Mouse (Mus musculus): ENCODE measurements around the gene Abca9.

Gene Abca9

DNA sequence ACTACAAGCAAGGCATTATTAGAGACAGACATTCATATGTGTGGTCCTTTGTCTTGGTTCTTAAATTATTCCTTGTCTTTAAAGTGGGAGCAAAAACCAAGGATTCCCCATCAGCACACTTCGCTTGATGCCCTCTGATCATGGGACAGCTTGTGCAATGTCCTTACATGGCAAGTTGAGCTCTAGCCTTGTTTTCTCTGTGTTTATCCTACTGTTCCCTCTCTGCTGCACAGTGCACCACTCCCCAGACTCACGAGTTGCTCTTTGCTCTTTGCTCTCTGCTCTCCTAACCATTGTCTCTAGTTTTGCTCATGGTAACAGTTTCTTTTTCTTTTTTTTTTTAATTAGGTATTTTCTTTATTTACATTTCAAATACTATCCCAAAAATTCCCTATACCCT lies 107.9 kb downstream of the Abca9 start:
- no peak for DNase-seq

GRCm38 (mm10) chr11:110053681-110054080 lies 114.3 kb downstream of the Abca9 start:
- no peak for DNase-seq
